Mouse (Mus musculus): ENCODE measurements at regions not wholly inside any gene's neighbourhood (a gene's known extent, or its start where the extent isn't known, plus 50 kb on each side); places are given as distances from the start of the nearest gene placed in this dataset.

DNA sequence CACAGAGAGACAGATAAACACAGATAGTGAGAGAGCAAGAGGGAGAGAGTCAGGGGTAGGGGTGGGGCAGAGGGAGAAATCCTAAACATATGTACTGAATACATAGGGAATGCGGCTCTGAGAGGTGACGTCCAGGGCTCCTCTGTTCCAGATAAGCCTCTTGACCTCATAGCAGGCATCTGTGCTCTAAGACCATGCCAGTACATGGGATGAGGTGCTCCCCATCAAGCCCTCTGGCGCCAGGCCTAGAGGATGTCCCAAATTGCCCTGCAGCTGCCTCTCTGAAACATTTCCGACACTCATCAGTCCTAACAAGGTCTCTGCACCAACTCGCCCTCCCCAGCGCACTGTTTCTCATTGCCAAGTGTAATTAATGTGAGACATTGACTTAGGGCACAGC, 146.7 kb downstream of the En1 start:
- Histone ChIP-seq H3K4me1 (ENCODE audit: control insufficient read depth, insufficient read depth, low read length) (no peaks in the 10 kb centered on the region), H3K9ac (replicated peaks; ENCODE audit: low read length) (no peak overlapping the region), H3K4me3 (ENCODE audit: low read depth, low read length) (no peak overlapping the region), H3K9me3 (replicated peaks; ENCODE audit: control insufficient read depth, low read length) (no peaks in the 10 kb centered on the region), H3K36me3 (replicated peaks; ENCODE audit: control insufficient read depth, insufficient read depth, low read depth, low read length) (no peaks in the 10 kb centered on the region), H3K27ac (replicated peaks; ENCODE audit: low read depth, low read length) (no peak overlapping the region), H3K4me2 (ENCODE audit: low read depth, low read length) (no peak overlapping the region), H3K27me3 (ENCODE audit: control insufficient read depth, insufficient read depth, low read length) (no peaks in the 10 kb centered on the region)
- DNase-seq (ENCODE audit: low spot score) (no peak), ATAC-seq (replicated peaks; ENCODE audit: insufficient number of reproducible peaks, low FRiP score, low TSS enrichment, low read depth) (no peak)
- WGBS = 80% methylated on average over 6 of the region's 6 CpGs

GRCm38 (mm10) chr1:120753406-120753805, 151.2 kb downstream of the En1 start:
- peaks cover 4% of the 10 kb centered on the region; the same call in 1 of the 2 replicates for H3K4me1 ChIP-seq (ENCODE audit: control insufficient read depth, insufficient read depth, low read length)
- no peak for ATAC-seq (replicated peaks; ENCODE audit: insufficient number of reproducible peaks, low FRiP score, low TSS enrichment, low read depth)
- no peak overlapping the region for H3K4me2 ChIP-seq (ENCODE audit: low read depth, low read length)
- WGBS = 96% methylated on average over 1 of the region's 1 CpGs
- no peak for DNase-seq (ENCODE audit: low spot score)
- no peak overlapping the region for H3K4me3 ChIP-seq (ENCODE audit: low read depth, low read length)
- H3K27me3 ChIP-seq (ENCODE audit: control insufficient read depth, insufficient read depth, low read length) = no peaks in the 10 kb centered on the region
- no peaks in the 10 kb centered on the region for H3K9me3 ChIP-seq (replicated peaks; ENCODE audit: control insufficient read depth, low read length)
- no peak overlapping the region for H3K27ac ChIP-seq (replicated peaks; ENCODE audit: low read depth, low read length)
- no peak overlapping the region for H3K9ac ChIP-seq (replicated peaks; ENCODE audit: low read length)
- no peaks in the 10 kb centered on the region for H3K36me3 ChIP-seq (replicated peaks; ENCODE audit: control insufficient read depth, insufficient read depth, low read depth, low read length)

DNA sequence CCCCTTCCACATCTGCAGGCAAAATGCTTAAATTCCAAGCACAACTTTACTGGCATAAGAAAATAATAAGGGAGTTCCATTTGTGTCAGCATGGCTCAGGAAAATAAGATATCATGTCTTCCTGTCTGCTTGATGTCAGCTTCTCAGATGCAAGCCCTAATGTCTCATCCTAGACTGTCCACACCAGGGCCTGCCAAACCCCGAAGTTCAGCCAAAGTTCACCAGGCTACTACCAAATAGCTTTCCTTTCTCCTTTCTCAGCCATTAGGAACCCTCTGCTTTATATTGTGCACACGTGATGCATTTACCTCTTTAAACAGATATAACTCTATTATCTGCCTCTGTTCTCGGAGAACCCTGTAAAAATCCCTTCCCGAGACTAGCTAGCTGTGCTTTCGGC, 152.1 kb downstream of the En1 start:
- Histone ChIP-seq H3K9ac (replicated peaks; ENCODE audit: low read length) (no peak overlapping the region), H3K4me3 (ENCODE audit: low read depth, low read length) (no peak overlapping the region), H3K4me1 (ENCODE audit: control insufficient read depth, insufficient read depth, low read length) (peaks cover 4% of the 10 kb centered on the region; the same call in 1 of the 2 replicates), H3K9me3 (replicated peaks; ENCODE audit: control insufficient read depth, low read length) (no peaks in the 10 kb centered on the region), H3K36me3 (replicated peaks; ENCODE audit: control insufficient read depth, insufficient read depth, low read depth, low read length) (no peaks in the 10 kb centered on the region), H3K4me2 (ENCODE audit: low read depth, low read length) (no peak overlapping the region), H3K27ac (replicated peaks; ENCODE audit: low read depth, low read length) (no peak overlapping the region), H3K27me3 (ENCODE audit: control insufficient read depth, insufficient read depth, low read length) (no peaks in the 10 kb centered on the region)
- DNase-seq (ENCODE audit: low spot score) (no peak), ATAC-seq (replicated peaks; ENCODE audit: insufficient number of reproducible peaks, low FRiP score, low TSS enrichment, low read depth) (no peak)
- 76% methylated on average over 5 of the region's 5 CpGs for WGBS

- Histone ChIP-seq H3K9ac (replicated peaks; ENCODE audit: low read length) (no peak overlapping the region), H3K9me3 (replicated peaks; ENCODE audit: control insufficient read depth, low read length) (no peaks in the 10 kb centered on the region), H3K4me2 (ENCODE audit: low read depth, low read length) (no peak overlapping the region), H3K27ac (replicated peaks; ENCODE audit: low read depth, low read length) (no peak overlapping the region), H3K27me3 (ENCODE audit: control insufficient read depth, insufficient read depth, low read length) (no peaks in the 10 kb centered on the region), H3K4me3 (ENCODE audit: low read depth, low read length) (no peak overlapping the region), H3K36me3 (replicated peaks; ENCODE audit: control insufficient read depth, insufficient read depth, low read depth, low read length) (no peaks in the 10 kb centered on the region), H3K4me1 (ENCODE audit: control insufficient read depth, insufficient read depth, low read length) (peaks cover 4% of the 10 kb centered on the region)
- ATAC-seq (replicated peaks; ENCODE audit: insufficient number of reproducible peaks, low FRiP score, low TSS enrichment, low read depth) (no peak), DNase-seq (ENCODE audit: low spot score) (peak; percentile 71)
- 25% methylated on average over 9 of the region's 9 CpGs for WGBS
Measured at GRCm38 (mm10) chr1:120757283-120757821, 155.1 kb downstream of the En1 start.

DNA sequence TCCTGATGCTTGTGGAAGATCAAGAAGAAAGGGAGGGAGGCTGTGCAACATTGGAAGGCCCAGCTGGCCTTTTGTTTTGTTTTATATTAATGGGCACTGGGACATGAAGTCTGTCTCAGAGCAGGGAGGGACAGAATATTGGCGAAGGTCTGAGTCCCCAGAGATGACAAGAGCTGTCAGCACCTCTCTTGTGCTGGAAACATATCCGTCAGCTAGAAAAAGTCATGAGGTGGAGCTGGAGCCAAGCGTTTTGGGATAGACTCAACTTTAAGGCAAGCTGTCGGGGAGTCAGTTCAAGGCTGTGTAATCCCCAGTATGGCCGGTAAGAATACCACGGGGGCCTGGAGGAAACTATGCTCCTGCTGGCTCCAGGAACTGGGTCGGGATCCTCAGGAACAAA, 156.0 kb downstream of the En1 start:
- Histone ChIP-seq H3K4me3 (ENCODE audit: low read depth, low read length) (no peak overlapping the region), H3K27me3 (ENCODE audit: control insufficient read depth, insufficient read depth, low read length) (no peaks in the 10 kb centered on the region), H3K4me1 (ENCODE audit: control insufficient read depth, insufficient read depth, low read length) (peaks cover 4% of the 10 kb centered on the region), H3K4me2 (ENCODE audit: low read depth, low read length) (no peak overlapping the region), H3K36me3 (replicated peaks; ENCODE audit: control insufficient read depth, insufficient read depth, low read depth, low read length) (no peaks in the 10 kb centered on the region), H3K9me3 (replicated peaks; ENCODE audit: control insufficient read depth, low read length) (no peaks in the 10 kb centered on the region), H3K9ac (replicated peaks; ENCODE audit: low read length) (no peak overlapping the region), H3K27ac (replicated peaks; ENCODE audit: low read depth, low read length) (no peak overlapping the region)
- DNase-seq (ENCODE audit: low spot score) (no peak), ATAC-seq (replicated peaks; ENCODE audit: insufficient number of reproducible peaks, low FRiP score, low TSS enrichment, low read depth) (0 out of 2 replicates have a peak, but pooled peaks have one; percentile 14)
- 72% methylated on average over 7 of the region's 7 CpGs for WGBS

GRCm38 (mm10) chr1:120758762-120759161, 156.5 kb downstream of the En1 start:
- Histone ChIP-seq H3K27me3 (ENCODE audit: control insufficient read depth, insufficient read depth, low read length) (no peaks in the 10 kb centered on the region), H3K36me3 (replicated peaks; ENCODE audit: control insufficient read depth, insufficient read depth, low read depth, low read length) (no peaks in the 10 kb centered on the region), H3K4me2 (ENCODE audit: low read depth, low read length) (no peak overlapping the region), H3K27ac (replicated peaks; ENCODE audit: low read depth, low read length) (no peak overlapping the region), H3K4me3 (ENCODE audit: low read depth, low read length) (no peak overlapping the region), H3K9ac (replicated peaks; ENCODE audit: low read length) (no peak overlapping the region), H3K9me3 (replicated peaks; ENCODE audit: control insufficient read depth, low read length) (no peaks in the 10 kb centered on the region), H3K4me1 (ENCODE audit: control insufficient read depth, insufficient read depth, low read length) (peaks cover 4% of the 10 kb centered on the region)
- DNase-seq (ENCODE audit: low spot score) = no peak
- no peak for ATAC-seq (replicated peaks; ENCODE audit: insufficient number of reproducible peaks, low FRiP score, low TSS enrichment, low read depth)
- 75% methylated on average over 5 of the region's 5 CpGs for WGBS

DNA sequence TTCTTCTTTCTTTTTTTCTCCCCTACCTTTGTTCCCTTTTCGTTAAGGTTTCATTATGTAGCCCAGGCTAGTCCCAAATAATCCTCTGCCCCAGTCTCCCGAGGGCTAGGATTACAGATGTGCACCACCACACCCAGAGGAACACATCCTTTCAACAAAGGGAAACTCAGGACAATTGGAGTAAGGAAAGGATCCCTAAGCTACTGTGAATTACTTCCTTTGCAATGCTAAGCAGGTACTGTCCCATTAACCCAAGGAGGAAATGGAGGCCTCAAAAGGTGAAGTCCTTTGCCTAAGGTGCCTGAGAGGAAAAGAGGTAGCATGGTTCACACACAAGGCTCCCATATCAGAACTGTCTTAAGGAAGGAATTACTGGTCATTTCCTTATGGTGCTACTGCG, 157.2 kb downstream of the En1 start:
- Histone ChIP-seq H3K4me3 (ENCODE audit: low read depth, low read length) (no peak overlapping the region), H3K27me3 (ENCODE audit: control insufficient read depth, insufficient read depth, low read length) (no peaks in the 10 kb centered on the region), H3K9me3 (replicated peaks; ENCODE audit: control insufficient read depth, low read length) (no peaks in the 10 kb centered on the region), H3K36me3 (replicated peaks; ENCODE audit: control insufficient read depth, insufficient read depth, low read depth, low read length) (no peaks in the 10 kb centered on the region), H3K4me1 (ENCODE audit: control insufficient read depth, insufficient read depth, low read length) (peaks cover 4% of the 10 kb centered on the region), H3K27ac (replicated peaks; ENCODE audit: low read depth, low read length) (no peak overlapping the region), H3K9ac (replicated peaks; ENCODE audit: low read length) (no peak overlapping the region), H3K4me2 (ENCODE audit: low read depth, low read length) (no peak overlapping the region)
- 75% methylated on average over 3 of the region's 3 CpGs for WGBS
- DNase-seq (ENCODE audit: low spot score) = no peak
- no peak for ATAC-seq (replicated peaks; ENCODE audit: insufficient number of reproducible peaks, low FRiP score, low TSS enrichment, low read depth)

DNA sequence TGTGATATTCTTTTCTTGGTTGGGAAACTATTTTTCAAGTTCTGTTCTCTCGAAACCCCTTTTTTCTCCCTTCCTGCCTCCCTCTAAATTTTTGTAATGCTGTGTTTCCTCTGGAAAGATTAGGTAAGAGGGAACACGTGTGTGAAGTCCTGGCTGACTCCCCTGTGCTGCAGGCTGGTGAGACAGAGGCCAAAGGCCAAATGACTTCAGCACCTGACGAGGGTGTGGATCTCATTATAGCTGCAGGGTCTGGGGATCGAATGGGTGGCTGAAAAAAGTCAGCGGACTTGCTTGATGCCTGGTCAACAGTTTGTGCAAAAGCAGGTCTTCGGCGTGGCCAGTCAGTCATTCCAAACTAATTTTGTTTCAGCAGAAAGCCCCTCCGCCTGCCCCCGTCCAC, 159.1 kb downstream of the En1 start:
- H3K4me1 ChIP-seq (ENCODE audit: control insufficient read depth, insufficient read depth, low read length) = peaks cover 4% of the 10 kb centered on the region
- peak; percentile 58 for DNase-seq (ENCODE audit: low spot score)
- H3K4me3 ChIP-seq (ENCODE audit: low read depth, low read length) = no peak overlapping the region
- no peaks in the 10 kb centered on the region for H3K36me3 ChIP-seq (replicated peaks; ENCODE audit: control insufficient read depth, insufficient read depth, low read depth, low read length)
- H3K4me2 ChIP-seq (ENCODE audit: low read depth, low read length) = no peak overlapping the region
- H3K9ac ChIP-seq (replicated peaks; ENCODE audit: low read length) = no peak overlapping the region
- 0 out of 2 replicates have a peak, but pooled peaks have one; percentile 40 for ATAC-seq (replicated peaks; ENCODE audit: insufficient number of reproducible peaks, low FRiP score, low TSS enrichment, low read depth)
- no peaks in the 10 kb centered on the region for H3K9me3 ChIP-seq (replicated peaks; ENCODE audit: control insufficient read depth, low read length)
- no peaks in the 10 kb centered on the region for H3K27me3 ChIP-seq (ENCODE audit: control insufficient read depth, insufficient read depth, low read length)
- no peak overlapping the region for H3K27ac ChIP-seq (replicated peaks; ENCODE audit: low read depth, low read length)
- WGBS = 41% methylated on average over 9 of the region's 9 CpGs
